Mouse (Mus musculus) hindbrain, embryonic 14.5 days (tissue): ENCODE measurements around the gene Olfr473. TPM values are rescaled to one million over a fixed set of nuclear protein-coding genes. Genes with fewer than 3 reads are reported as not detected.
"Not testable (repeated sequence)": the region's sequence is repeated elsewhere in the genome, so short reads cannot be mapped to it uniquely, and the experiment has no call there.

Experiments used
- ATAC-seq: fragments of 200-750 bp; cut with Nextera tagmentation; 2 replicates; pipeline ENCODE4 v1.8.0; 2017; ENCODE audit warnings: moderate number of reproducible peaks, mild to moderate bottlenecking, moderate TSS enrichment, moderate library complexity; ENCODE audit not compliant: low FRiP score
- DNase-seq: peaks from one replicate; pipeline ENCODE4 v3.0.0-alpha.2; 2015; ENCODE audit warnings: low spot score
- H3K27ac ChIP-seq: fragments of 300-500 bp; sonication (generic); 2 replicates; pipeline ENCODE4 v1.5.1; 2014; ENCODE audit warnings: mild to moderate bottlenecking, moderate library complexity
- H3K27me3 ChIP-seq: fragments of 300-500 bp; sonication (generic); 2 replicates; pipeline ENCODE4 v1.6.1; 2014; ENCODE audit warnings: mild to moderate bottlenecking, low read length, mixed read lengths; ENCODE audit not compliant: control insufficient read depth, insufficient read depth
- H3K36me3 ChIP-seq: fragments of 300-500 bp; sonication (generic); replicated peaks from 2 replicates; pipeline ENCODE4 v1.6.1; 2014; ENCODE audit not compliant: control insufficient read depth, insufficient read depth
- H3K4me1 ChIP-seq: fragments of 300-500 bp; sonication (generic); replicated peaks from 2 replicates; pipeline ENCODE4 v1.6.1; 2014; ENCODE audit warnings: antibody characterized with exemption, low read length, mixed read lengths; ENCODE audit not compliant: control insufficient read depth, insufficient read depth
- H3K4me2 ChIP-seq: fragments of 300-500 bp; sonication (generic); replicated peaks from 2 replicates; pipeline ENCODE4 v1.6.1; 2014; ENCODE audit warnings: mild to moderate bottlenecking, moderate library complexity
- H3K4me3 ChIP-seq: fragments of 300-500 bp; sonication (generic); replicated peaks from 2 replicates; pipeline ENCODE4 v1.5.1; 2014; ENCODE audit warnings: mild to moderate bottlenecking, low read length
- H3K9ac ChIP-seq: fragments of 300-500 bp; sonication (generic); 2 replicates; pipeline ENCODE4 v1.6.1; 2014
- H3K9me3 ChIP-seq: fragments of 300-500 bp; sonication (generic); 2 replicates; pipeline ENCODE4 v1.6.1; 2016; ENCODE audit warnings: low read length; ENCODE audit not compliant: control insufficient read depth
- WGBS: fragments of 180-500 bp; shearing (Covaris S2); extraction: QIAGEN DNeasy Blood & Tissue Kit; methylation state at CpG from one replicate; pipeline ENCODE4 v1.1.7; 2014; 5-methylcytosine and 5-hydroxymethylcytosine counted together
- polyA plus RNA-seq: library from polyadenylated mRNA; unstranded; fragments of >200 nt; fragmentation: Nextera tagmentation; extraction: Ambion mirVana; gene quantifications from 2 replicates; pipeline ENCODE4 v1.2.1, GENCODE M21; 2014

Gene Olfr473
- not detected in 2 replicates for polyA plus RNA-seq

GRCm38 (mm10) chr7:107930146-107930545, at the start of gene Olfr473:
TSS of gene Olfr473 (plus strand) at chr7:107930446.
- H3K4me1 ChIP-seq, result no peaks in the 10 kb centered on the region
- H3K4me3 ChIP-seq, result no peak within 1 kb of the TSS
- H3K27me3 ChIP-seq, result no peaks in the 10 kb centered on the region
- no peak for DNase-seq
- H3K27ac ChIP-seq, result no peak within 1 kb of the TSS
- H3K9me3 ChIP-seq, result no peaks in the 10 kb centered on the region
- 97% methylated on average over 1 of the region's 1 CpGs for WGBS
- no peak within 1 kb of the TSS for H3K4me2 ChIP-seq
- no peak for ATAC-seq
- no peaks in the 10 kb centered on the region for H3K36me3 ChIP-seq
- H3K9ac ChIP-seq, result no peak within 1 kb of the TSS

DNA sequence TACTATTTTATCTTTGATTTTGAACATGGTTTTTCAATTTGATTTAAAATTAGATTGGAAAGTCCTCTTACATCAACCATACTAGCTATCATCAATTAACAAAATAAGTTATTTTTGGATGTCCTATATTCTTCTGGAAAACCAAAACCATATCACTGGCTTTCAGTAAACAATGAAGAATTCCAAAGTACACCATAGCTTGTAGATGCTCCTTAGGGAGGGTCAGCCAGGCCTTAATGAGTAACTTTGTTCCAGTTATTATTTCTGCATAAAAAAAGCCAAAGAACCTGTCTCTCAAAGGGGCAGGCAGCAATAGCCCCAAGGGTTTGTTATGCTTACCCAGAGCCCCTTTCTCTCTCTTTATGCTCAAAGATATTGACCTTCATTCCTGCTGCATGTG, 32.6 kb upstream of the Olfr473 start, which contains the start of gene Olfr472:
Olfr472 (plus strand) TSS at position 301 of the 400 bp plus-strand sequence.
- H3K27me3 ChIP-seq, result no peaks in the 10 kb centered on the region
- no peak for ATAC-seq
- H3K9me3 ChIP-seq, result no peaks in the 10 kb centered on the region
- DNase-seq, result no peak
- H3K4me2 ChIP-seq, result no peak within 1 kb of the TSS
- no peaks in the 10 kb centered on the region for H3K4me1 ChIP-seq
- H3K27ac ChIP-seq, result no peak within 1 kb of the TSS
- no peak within 1 kb of the TSS for H3K4me3 ChIP-seq
- no peaks in the 10 kb centered on the region for H3K36me3 ChIP-seq
- H3K9ac ChIP-seq, result no peak within 1 kb of the TSS

DNA sequence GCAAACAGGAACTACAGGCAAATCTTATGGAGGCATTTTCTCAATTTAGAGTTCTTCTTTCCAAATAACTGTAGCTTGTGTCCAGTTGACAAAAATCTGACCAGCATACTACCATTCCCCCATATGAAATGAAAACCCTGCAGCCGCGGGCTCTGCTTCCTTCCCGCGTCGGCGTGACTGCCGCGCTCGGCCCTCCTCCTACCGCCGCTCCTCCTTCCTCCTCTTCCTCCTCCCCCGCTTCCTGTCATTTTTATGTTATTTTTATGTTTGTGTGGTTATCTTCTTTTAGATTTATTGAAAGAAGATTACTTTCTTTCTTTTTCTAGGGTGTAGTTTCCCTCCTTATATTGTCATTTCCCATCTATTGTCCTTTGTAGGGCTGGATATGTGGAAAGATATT, 22.3 kb downstream of the Olfr473 start:
- H3K27me3 ChIP-seq, H3K9me3 ChIP-seq, H3K36me3 ChIP-seq, H3K4me1 ChIP-seq, ATAC-seq, H3K9ac ChIP-seq, DNase-seq, H3K27ac ChIP-seq, H3K4me3 ChIP-seq, H3K4me2 ChIP-seq: not testable (repeated sequence)
- 99% methylated on average over 12 of the region's 12 CpGs for WGBS

DNA sequence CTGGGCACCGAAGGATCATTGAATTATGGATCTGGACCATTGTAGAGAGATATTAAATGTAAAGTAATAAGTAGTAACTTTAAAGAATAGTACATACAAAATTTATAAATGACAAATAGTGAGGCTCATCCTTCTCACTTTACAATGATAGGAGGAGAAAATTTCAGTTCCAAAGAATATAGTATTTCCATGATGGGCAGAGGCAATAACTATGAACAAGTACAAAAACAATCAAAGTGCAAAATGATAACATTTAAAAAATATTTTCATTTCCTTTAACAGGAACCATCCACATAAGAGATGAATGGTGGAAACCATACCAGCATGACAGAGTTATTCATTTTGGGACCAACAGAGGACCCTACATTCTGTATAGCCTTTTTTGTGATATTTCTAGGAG, 24.1 kb downstream of the Olfr473 start, which contains the start of gene Olfr474:
Olfr474 (plus strand) TSS at position 301 of the 400 bp plus-strand sequence.
- WGBS, result 94% methylated on average over 1 of the region's 1 CpGs
- no peak for ATAC-seq
- no peak within 1 kb of the TSS for H3K4me2 ChIP-seq
- no peak within 1 kb of the TSS for H3K27ac ChIP-seq
- H3K9me3 ChIP-seq, result no peaks in the 10 kb centered on the region
- no peaks in the 10 kb centered on the region for H3K4me1 ChIP-seq
- H3K4me3 ChIP-seq, result no peak within 1 kb of the TSS
- H3K9ac ChIP-seq, result no peak within 1 kb of the TSS
- H3K27me3 ChIP-seq, result no peaks in the 10 kb centered on the region
- H3K36me3 ChIP-seq, result no peaks in the 10 kb centered on the region
- DNase-seq, result no peak

- WGBS, result 68% methylated on average over 1 of the region's 1 CpGs
- no peak for ATAC-seq
- H3K4me3 ChIP-seq, result no peak within 1 kb of the TSS
Measured at GRCm38 (mm10) chr7:107964503-107964902, 34.3 kb downstream of the Olfr473 start, which contains the start of gene Olfr476. TSS of gene Olfr476 (plus strand) at chr7:107964803.

More at GRCm38 (mm10) chr7:107964503-107964902, 34.3 kb downstream of the Olfr473 start, which contains the start of gene Olfr476:
- no peak within 1 kb of the TSS for H3K9ac ChIP-seq
- no peaks in the 10 kb centered on the region for H3K4me1 ChIP-seq
- H3K36me3 ChIP-seq, result no peaks in the 10 kb centered on the region
- DNase-seq, result no peak
- H3K4me2 ChIP-seq, result no peak within 1 kb of the TSS
- H3K27me3 ChIP-seq, result no peaks in the 10 kb centered on the region
- H3K27ac ChIP-seq, result no peak within 1 kb of the TSS
- no peaks in the 10 kb centered on the region for H3K9me3 ChIP-seq

Other genes with a start within 250 kb of the Olfr473 start
- gene Cyb5r2, start 172.4 kb upstream of the Olfr473 start, polyA plus RNA-seq, result 0.11 and 0.12 TPM in 2 replicates
- not detected in 2 replicates for gene Ovch2, start 129.2 kb upstream of the Olfr473 start, polyA plus RNA-seq
- not detected in 2 replicates for gene Olfr467, start 118.2 kb upstream of the Olfr473 start, polyA plus RNA-seq
- gene Olfr469, start 104.9 kb upstream of the Olfr473 start, polyA plus RNA-seq, result not detected in 2 replicates
- gene Olfr470, start 83.0 kb upstream of the Olfr473 start, polyA plus RNA-seq, result not detected in 2 replicates
- gene Olfr472, start 32.5 kb upstream of the Olfr473 start, polyA plus RNA-seq, result not detected in 2 replicates
- not detected in 2 replicates for gene Olfr474, start 24.2 kb downstream of the Olfr473 start, polyA plus RNA-seq
- gene Olfr476, start 34.4 kb downstream of the Olfr473 start, polyA plus RNA-seq, result not detected in 2 replicates
- not detected in 2 replicates for gene Olfr477, start 56.2 kb downstream of the Olfr473 start, polyA plus RNA-seq
- gene Olfr478, start 103.5 kb downstream of the Olfr473 start, polyA plus RNA-seq, result not detected in 2 replicates
- not detected in 2 replicates for gene Olfr479, start 120.2 kb downstream of the Olfr473 start, polyA plus RNA-seq
- not detected in 2 replicates for gene Olfr480, start 136.9 kb downstream of the Olfr473 start, polyA plus RNA-seq
- not detected in 2 replicates for gene Olfr481, start 149.4 kb downstream of the Olfr473 start, polyA plus RNA-seq
- 0.13 TPM in 1 of 2 replicates, not detected in the other for gene Olfr482, start 167.1 kb downstream of the Olfr473 start, polyA plus RNA-seq
- gene Olfr483, start 170.4 kb downstream of the Olfr473 start, polyA plus RNA-seq, result not detected in 2 replicates
- gene Olfr484, start 197.0 kb downstream of the Olfr473 start, polyA plus RNA-seq, result not detected in 2 replicates
- not detected in 2 replicates for gene Olfr485, start 229.4 kb downstream of the Olfr473 start, polyA plus RNA-seq
- gene Olfr486, start 242.3 kb downstream of the Olfr473 start, polyA plus RNA-seq, result not detected in 2 replicates